Mouse (Mus musculus) frontal cortex, postnatal 25 days (tissue): ENCODE results near the gene Aldh1l1.

Experiments used
- DNase-seq, 2 experiments: peaks; one replicate each; pipeline ENCODE4 v3.0.0; 2022; ENCODE audit warnings: low spot score in 2 of 2

The Aldh1l1 gene

DNA sequence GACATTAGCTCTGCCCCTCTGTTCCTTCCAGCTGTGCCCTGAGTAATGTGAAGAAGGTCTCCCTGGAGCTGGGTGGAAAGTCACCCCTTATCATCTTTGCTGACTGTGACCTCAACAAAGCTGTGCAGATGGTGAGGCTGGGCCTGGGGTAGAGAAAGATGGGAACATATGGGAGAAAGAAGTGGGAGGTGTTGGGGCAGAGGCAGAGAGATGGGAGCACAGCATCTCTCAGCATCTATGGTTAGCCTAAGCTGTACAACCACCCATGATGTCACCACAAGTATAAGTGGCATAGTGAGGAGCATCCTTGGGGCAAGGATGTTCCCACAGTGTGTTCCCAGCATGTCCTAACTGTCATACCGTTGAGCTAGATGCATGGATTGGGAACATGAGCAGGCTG lies 104.5 kb downstream of the Aldh1l1 start:
- DNase-seq, result no peak

DNA sequence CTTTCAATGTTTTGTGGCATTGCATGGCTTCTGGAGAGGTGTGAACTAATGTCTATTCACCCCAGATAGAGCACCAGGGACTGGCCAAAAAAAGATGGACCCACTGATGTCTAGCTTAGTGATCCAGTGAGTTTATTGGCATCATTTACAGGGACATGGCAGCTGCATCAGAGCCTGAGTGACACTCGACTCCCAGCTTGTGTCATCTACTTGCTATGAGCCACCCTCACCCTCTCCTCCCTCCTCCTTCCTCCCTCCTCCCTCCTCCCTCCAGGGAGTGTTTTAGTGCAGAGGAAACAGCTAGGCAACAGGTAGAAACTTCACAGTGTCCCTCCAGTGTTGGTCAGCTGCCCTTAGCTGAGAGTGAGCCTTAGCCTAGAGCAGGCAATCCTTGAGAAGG lies 108.7 kb downstream of the Aldh1l1 start:
- DNase-seq, result no peak

GRCm38 (mm10) chr6:90597060-90597459 lies 110.8 kb downstream of the Aldh1l1 start:
- no peak for DNase-seq

GRCm38 (mm10) chr6:90597592-90597991 lies 111.4 kb downstream of the Aldh1l1 start:
- DNase-seq, result no peak

DNA sequence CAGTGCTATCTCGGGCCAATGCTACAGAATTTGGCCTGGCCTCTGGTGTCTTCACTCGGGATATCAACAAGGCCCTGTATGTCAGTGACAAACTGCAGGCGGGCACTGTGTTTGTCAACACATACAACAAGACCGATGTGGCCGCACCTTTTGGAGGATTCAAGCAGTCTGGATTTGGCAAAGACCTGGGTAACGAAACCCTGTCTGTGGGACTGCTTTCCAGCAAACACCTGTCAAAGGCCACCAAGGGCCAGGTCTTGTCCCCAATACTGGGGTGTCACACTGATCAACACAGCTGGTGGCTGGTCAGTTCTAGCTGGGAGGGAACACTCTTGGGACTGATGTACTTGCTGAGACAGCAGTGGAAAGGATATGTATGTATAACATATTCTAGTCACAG lies 112.0 kb downstream of the Aldh1l1 start:
- no peak for DNase-seq

- no peak for DNase-seq
Measured at GRCm38 (mm10) chr6:90600351-90600750, 114.1 kb downstream of the Aldh1l1 start.

- no peak for DNase-seq
Measured at GRCm38 (mm10) chr6:90601736-90602135, 115.5 kb downstream of the Aldh1l1 start.

DNA sequence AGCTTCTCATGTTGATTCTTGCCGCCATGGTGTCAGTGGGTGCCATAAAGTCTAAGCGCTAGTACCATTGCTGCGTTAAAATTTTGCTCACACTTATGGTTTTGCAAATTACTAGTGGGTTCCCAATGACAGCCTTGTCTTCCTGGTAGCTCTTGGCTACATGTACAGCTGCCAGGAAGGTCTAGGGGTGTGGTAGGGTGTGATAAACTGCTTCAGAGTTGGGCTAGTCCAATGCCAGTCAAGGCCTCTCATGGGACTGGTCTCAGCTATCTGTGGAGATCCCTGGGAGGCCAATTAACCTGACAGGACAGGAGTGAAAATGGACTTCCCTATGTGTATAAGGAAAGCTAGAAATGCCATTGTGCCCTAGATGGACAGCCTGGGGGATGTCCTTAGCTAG lies 116.1 kb downstream of the Aldh1l1 start:
- no peak for DNase-seq

GRCm38 (mm10) chr6:90603126-90603525 lies 116.9 kb downstream of the Aldh1l1 start:
- no peak for DNase-seq

DNA sequence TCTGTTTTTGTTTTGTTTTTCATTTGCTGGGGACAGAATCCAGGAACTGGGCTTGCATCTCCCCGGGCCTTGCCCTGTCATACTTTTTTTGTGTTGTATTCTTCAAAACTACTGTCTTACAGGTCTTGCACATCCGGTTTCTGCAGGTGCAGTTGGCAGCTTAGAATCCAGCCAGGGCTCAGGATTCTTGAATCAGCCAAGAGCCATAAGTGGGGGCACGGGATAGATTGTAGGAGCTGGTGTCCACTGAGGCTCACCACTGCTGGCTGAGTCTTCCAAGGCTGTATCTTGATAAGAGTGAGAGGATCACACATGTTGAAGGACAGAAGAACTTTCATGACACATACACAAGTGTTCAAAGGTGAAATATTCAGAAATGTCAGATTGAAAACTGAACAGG lies 117.9 kb downstream of the Aldh1l1 start:
- no peak for DNase-seq

DNA sequence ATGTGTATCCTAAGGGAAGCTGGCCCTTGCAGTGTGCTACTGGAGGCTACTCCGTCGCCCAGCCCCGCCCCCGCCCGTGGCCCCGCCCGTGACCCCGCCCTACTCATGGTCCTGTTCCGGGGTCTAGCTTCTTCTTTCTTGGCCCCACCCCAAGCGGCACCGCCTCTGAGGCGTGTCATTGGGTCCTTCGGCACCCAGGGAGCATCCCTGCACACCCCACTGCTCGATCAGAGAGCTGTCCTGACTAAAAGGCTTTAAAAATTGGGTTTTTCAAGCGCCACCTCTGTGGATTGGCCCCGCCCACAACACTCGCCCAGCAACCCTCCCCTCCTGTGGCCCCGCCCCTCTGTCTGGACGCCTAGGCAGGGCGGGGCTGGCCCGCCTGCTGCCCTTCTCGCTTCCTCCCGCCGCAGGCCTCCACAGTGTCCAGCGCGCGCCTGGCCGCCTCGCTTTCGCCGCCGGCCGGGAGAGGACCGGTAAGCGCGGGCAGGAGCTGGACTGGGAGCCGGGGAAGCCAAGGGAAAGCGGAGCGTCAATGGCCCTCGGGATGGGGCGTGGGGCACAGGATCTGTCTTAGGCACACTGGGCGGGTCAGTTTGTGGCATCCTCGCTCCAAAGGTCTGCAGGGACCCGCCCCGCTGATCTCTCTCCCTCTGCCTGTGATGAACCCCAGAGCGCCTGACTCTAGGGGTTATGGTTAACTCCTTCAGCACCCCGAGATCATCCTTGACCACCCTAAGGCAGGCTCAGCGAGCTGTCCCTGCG lies 118.5 kb downstream of the Aldh1l1 start, which contains the start of gene Slc41a3:
Gene Slc41a3, plus strand, starts transcription at position 193 of the 765 bp plus-strand sequence.
- DNase-seq, result peak; percentile 65 to 75

DNA sequence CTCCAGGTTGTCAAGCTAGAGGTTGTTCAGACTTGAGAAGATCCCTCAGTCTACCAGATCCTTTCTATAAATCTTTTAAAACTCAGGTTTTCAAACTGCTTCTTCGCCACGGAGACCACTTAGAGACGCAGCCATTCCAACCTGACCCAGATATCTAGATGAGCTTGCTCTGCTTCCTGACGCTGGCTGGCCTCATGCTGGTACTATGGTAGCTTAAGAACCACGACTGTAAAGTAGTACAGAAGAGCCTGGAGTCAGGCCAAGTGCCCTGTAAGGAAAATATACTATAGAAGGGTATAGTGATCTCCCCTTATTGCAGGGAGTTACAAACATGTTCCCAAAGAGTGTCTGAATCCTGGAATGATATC lies 119.1 kb downstream of the Aldh1l1 start:
- no peak for DNase-seq

DNA sequence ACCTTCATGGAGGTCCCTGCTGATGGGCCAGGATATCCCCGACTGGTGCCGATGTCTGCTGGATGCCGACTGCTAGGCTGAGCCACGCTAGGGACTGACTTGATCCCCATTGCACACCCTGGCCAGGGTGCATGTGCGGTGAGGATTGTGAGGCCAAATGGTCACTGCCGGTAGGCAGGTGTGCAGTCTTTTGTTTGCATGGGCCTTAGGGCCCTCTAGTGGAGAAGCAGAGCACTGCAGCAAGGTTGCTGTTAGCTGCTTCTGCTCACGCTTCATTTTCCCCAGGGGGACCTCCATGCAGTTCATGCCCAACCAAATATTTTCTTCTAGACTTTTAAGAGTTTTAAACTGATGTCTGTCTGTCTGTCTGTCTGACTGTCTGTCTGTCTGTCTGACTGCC lies 120.3 kb downstream of the Aldh1l1 start:
- peak; percentile 31 to 41 for DNase-seq

- peak in 1 of 2 experiments; percentile 36 for DNase-seq
Measured at GRCm38 (mm10) chr6:90607196-90607595, 121.0 kb downstream of the Aldh1l1 start.

DNA sequence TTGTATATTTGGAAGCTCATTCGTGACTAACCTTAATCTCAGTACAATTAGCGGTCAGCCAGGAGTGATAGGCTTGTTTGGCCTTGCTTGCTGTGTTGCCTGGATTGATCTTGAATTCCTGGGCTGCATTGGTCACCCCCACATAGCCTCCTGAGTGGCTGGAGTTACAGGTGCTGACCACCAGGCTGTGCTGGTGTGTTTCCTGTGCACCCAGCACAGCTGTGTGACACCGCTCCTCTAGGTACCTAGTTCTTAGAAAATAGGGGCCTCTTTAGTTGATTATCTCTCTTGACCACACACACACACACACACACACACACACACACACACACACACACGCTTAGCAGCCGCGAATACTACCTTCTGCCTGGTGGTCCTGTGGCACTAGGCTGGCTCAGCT lies 122.0 kb downstream of the Aldh1l1 start:
- no peak for DNase-seq

- no peak for DNase-seq
Measured at GRCm38 (mm10) chr6:90610248-90610647, 124.0 kb downstream of the Aldh1l1 start.

DNA sequence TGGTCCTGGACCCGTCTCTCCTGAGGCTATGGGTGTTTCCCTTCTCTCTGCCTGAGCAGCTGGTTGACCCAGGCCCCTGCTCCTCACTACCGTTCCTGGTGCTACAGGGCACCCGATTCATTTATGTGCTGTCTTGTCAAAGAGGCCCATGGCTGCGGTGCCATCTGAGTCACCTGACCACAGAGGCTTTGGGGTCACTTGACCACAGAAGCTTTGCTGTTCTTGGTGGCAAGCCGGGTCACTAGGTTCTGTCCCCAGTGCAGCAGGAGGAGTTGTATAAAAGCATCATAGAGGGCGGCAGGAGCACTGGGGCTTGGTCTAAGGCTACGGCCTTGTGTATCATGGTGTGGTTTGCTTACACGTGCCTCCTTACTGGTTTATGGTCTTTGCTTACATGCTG lies 127.0 kb downstream of the Aldh1l1 start:
- no peak for DNase-seq

GRCm38 (mm10) chr6:90615362-90615761 lies 129.1 kb downstream of the Aldh1l1 start:
- DNase-seq, result no peak

DNA sequence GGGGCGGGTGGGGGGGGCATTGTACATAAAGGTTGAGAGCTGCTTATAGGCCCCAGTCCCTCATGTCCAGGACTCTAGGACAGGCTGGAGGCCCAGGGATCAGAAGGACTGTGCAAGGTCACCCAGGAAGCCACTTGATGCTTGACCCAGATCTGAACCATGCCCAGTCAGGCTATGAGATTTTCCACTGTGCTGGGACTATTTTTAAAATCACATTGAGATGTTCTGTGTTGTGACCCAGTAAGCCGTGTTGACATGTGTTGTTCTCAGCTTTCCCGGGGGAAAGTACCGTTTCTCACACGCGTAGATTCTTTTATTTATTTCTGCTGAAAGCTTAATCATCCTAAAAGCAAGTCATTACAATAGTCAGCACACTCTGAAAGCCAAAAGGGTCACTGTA lies 129.8 kb downstream of the Aldh1l1 start:
- DNase-seq, result no peak

GRCm38 (mm10) chr6:90616481-90616880 lies 130.3 kb downstream of the Aldh1l1 start:
- DNase-seq, result no peak

DNA sequence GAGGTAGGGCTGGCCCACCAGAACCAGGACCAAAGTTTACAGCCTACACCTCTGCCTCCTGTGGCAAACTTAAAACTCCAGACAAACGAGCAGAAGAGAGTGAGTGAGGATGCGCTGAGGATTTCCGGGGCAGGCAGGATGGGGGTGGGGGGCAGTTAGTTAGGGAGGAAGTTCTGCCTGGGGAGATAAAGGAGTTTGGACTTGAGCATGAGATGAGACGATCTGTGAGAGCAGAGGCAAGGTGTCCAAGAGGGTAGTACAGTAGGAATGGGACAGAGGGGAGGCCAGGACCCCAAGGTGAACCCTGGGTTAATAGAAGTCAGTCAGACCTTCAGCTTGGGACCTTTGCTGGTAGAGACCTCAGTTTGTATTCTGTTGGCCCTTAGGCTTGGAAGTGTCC lies 132.0 kb downstream of the Aldh1l1 start:
- DNase-seq, result no peak

- DNase-seq, result no peak
Measured at GRCm38 (mm10) chr6:90618821-90619636, 132.8 kb downstream of the Aldh1l1 start.

DNA sequence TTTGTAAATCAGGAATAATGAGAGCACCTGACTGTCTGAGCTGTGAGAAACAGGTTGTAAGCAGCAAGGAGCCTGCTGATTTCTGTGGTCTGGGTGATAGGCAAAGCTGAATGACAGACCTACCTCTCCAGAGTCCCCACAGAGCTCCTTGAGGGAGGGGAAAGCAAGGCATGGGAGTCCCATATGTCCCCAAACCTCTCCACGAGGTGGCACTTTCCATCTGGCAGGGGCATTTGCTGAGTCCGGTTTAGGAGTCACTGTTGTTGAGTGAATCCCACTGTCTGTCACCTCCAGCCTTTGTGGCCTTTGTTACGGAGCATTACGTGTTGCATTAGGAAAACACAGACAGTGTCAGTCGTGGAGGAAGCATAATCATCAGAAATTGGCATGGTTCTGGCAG lies 133.7 kb downstream of the Aldh1l1 start:
- no peak for DNase-seq
